Mouse (Mus musculus): ENCODE results near the gene Acsl1. TPM values are rescaled to one million over a fixed set of nuclear protein-coding genes. Genes with fewer than 3 reads are reported as not detected.

Acsl1 gene
- polyA plus RNA-seq, 1 experiment from 2014 or later, result 7.0 TPM

DNA sequence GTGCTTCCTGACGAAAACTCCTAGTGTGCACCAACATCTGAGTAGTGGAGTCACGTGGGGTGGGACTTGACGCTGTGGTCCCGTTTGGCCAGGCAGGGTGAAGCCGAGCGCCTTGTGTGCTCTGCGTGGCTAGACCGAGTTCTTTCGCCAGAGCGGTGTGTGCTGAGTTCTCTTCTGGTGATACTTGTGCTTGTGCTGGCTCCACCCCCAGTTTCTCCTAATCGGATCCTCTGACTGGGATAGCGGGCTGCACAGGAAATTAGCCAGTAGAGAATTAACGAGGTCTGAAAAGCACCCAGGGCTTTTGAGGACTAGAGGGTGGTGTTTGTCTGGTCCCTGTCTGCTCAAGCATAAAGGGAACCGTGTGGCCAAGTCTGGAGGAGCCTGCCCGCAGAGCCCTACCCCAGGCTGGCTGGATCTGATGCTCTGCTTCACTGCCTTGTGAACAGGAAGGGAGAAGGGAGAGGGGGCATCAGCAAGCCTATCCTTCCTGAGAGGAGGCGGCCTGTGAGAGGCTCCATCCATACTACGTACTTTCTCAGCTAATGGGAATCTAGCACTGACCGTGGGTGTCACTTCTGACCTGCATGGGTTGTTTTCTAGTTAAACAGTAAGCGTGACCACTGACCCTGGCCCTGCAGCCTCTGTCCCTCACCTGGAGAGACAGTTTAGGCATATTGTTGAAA, 28.7 kb downstream of the Acsl1 start:
- H3K27me3 ChIP-seq (ENCODE audit: low read depth, poor library complexity, severe bottlenecking), result no peaks in the 10 kb centered on the region
- H3K27ac ChIP-seq, result no peak overlapping the region
- peaks cover 37% of the 10 kb centered on the region for H3K4me1 ChIP-seq
- H3K9me3 ChIP-seq (replicated peaks), result no peaks in the 10 kb centered on the region
- no peaks in the 10 kb centered on the region for H3K36me3 ChIP-seq
- WGBS, result 60% methylated on average over 19 of the region's 19 CpGs
- no peak overlapping the region for H3K4me3 ChIP-seq
- DNase-seq (ENCODE audit: low spot score), result no peak

DNA sequence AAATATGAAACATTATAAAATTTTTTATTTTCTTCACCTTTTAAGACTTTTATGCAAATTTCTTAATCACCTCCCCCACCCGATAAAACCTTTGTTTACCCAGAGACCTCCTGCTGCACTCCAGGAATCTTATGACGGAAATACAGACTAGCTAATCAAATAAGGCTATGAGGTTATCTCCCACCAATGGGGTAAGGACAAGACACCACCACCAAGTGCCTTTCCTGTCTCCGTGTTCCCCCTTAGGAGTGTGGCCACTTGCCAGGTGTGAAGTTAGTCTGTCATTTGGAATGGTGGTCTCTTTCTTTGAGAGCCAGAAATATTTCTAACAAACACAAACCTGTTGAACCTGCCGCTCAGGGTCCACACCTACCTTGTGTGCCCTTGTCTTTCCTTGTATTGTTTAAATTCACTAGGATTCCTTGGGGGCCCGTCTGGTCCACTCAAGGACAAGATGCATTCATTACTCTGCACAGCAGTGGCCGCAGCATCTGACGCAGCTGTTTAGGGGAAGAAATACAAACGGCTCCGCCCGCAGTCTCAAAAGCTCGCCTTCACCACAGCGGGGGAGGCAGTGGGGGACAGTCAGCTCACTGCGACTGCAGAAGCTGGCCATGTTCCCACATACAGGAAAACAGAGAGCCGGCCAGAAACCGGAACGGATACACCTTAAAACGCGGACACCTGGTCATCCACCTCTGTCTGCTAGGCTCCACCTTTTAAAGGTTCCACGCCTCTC, 31.7 kb downstream of the Acsl1 start:
- Histone ChIP-seq H3K9me3 (replicated peaks) (no peaks in the 10 kb centered on the region), H3K4me3 (peak overlapping the region; percentile 29; the same call in 1 of the 2 replicates), H3K27ac (no peak overlapping the region), H3K27me3 (ENCODE audit: low read depth, poor library complexity, severe bottlenecking) (no peaks in the 10 kb centered on the region), H3K4me1 (peaks cover 34% of the 10 kb centered on the region), H3K36me3 (no peaks in the 10 kb centered on the region)
- no peak for DNase-seq (ENCODE audit: low spot score)
- WGBS, result 34% methylated on average over 19 of the region's 19 CpGs

DNA sequence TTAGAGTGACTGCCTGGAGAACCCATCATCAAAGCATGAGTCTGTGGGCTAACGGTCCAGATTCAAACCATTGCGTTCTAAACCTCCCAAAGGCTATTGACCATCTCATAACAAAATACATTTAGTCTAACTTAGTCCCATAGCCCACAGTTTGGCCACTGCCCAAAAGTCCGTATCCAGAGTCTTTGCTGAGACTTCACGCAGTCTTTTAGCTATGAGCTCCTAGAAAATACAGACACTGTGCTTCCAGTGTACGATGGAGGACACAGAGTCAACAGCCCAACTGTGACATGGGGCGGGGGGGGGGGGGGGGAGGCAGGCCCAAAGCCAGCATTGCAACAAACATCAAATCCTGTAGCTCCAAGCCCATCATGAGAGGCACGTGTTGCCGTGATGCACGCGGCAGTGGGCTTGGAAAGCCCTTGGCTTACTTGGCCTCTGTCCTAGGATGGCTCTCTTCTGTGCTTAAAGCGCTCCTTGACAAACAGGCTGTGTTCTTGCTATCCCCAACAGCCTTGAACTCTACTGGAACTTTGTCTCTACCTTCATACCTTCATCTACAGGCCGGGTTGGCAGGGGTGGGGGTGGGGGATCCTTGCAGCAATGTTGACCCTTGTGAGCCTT, 32.3 kb downstream of the Acsl1 start:
- Histone ChIP-seq H3K9me3 (replicated peaks) (no peaks in the 10 kb centered on the region), H3K27me3 (ENCODE audit: low read depth, poor library complexity, severe bottlenecking) (no peaks in the 10 kb centered on the region), H3K4me1 (peaks cover 34% of the 10 kb centered on the region), H3K4me3 (no peak overlapping the region), H3K36me3 (no peaks in the 10 kb centered on the region), H3K27ac (no peak overlapping the region)
- no peak for DNase-seq (ENCODE audit: low spot score)
- 83% methylated on average over 12 of the region's 12 CpGs for WGBS

DNA sequence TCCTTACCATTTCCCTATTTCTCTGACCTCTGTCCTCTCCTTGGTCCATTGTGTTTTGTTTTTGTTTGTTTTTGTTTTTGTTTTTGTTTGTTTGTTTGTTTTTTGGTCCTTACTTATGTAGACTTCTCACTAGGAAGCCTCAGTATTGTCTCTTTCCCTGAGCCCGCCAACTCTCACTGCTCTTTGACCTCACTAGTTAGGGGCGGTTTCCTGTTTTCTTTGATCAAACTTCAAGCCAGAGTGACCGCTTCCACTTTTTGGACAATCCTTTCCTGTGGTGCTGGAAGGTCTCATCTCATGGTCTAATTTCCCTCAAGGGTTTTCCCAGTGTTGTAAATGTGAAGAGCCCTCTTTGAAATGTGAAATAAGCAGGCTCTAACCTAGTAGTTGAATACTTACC, 33.4 kb downstream of the Acsl1 start:
- Histone ChIP-seq H3K4me3 (no peak overlapping the region), H3K9me3 (replicated peaks) (no peaks in the 10 kb centered on the region), H3K27me3 (ENCODE audit: low read depth, poor library complexity, severe bottlenecking) (no peaks in the 10 kb centered on the region), H3K27ac (no peak overlapping the region), H3K36me3 (no peaks in the 10 kb centered on the region), H3K4me1 (peaks cover 33% of the 10 kb centered on the region)
- DNase-seq (ENCODE audit: low spot score), result no peak
- WGBS, result 60% methylated on average over 3 of the region's 3 CpGs

DNA sequence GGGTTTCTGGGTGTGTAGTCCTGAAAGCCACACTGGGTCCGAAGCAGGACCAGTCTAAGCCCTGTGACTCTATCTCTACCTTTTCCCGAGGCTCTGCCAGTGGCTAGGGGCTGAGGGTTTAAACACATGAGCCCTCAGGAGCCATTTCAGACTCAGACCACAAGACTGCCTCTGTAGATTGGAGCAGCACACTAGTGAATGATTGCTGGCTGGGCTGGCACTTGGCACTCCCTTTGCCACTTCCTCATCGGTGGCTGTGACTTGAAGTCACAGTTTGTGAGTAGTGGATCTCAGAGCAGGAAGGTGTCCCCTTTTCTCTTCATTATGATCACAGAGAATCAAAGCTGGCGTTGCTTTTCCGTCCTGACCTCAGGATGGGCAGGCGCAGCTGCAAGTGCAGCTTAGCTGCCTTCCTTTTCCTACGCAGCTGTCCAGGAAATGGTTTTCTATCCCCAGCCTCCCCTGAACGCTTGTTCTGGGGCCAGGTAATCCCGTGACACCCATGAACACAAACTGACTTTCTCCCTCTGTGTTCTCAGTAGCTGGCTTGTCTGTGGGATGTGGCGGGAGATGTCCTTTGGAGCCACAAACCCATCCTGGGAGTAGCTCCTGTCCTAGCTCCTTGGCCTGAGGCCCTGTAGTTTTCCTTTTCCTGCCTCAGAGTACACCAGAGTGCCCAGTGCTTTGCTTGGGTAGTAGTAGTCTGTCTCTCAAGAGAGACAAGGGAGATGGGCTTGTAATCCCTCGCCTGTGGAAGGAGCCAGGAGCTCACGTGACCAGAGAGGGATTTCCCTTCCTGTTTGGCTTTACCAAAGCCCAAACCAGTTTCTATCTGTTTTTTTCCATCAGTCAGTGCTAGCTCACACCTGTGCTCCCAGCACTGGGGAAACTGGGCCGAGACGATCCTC, 37.9 kb downstream of the Acsl1 start:
- DNase-seq (ENCODE audit: low spot score), result no peak
- Histone ChIP-seq H3K27ac (no peak overlapping the region), H3K4me3 (no peak overlapping the region), H3K36me3 (no peaks in the 10 kb centered on the region), H3K4me1 (peaks cover 13% of the 10 kb centered on the region), H3K27me3 (ENCODE audit: low read depth, poor library complexity, severe bottlenecking) (no peaks in the 10 kb centered on the region), H3K9me3 (replicated peaks) (no peaks in the 10 kb centered on the region)
- WGBS, result 82% methylated on average over 14 of the region's 14 CpGs

DNA sequence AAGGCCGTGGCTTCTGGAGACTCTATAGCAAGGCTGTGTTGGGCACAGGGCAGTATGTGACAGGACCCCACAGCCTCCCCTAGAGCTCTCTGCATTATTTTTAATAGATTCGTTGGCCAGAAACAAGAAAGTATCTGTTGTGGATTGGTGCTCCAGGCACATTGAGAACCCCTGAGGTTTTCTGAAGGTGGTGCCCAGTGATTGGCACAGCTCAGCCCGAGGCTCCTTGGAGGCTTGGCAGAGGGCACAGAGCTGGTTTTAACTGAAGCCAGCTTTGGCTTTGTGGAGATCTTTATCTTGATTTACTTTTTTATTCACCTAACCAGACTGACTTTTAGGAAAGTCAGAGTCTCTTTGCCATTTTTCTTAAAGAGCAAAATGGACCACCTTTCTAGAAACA, 38.6 kb downstream of the Acsl1 start:
- 88% methylated on average over 3 of the region's 3 CpGs for WGBS
- no peaks in the 10 kb centered on the region for H3K9me3 ChIP-seq (replicated peaks)
- no peak overlapping the region for H3K27ac ChIP-seq

DNA sequence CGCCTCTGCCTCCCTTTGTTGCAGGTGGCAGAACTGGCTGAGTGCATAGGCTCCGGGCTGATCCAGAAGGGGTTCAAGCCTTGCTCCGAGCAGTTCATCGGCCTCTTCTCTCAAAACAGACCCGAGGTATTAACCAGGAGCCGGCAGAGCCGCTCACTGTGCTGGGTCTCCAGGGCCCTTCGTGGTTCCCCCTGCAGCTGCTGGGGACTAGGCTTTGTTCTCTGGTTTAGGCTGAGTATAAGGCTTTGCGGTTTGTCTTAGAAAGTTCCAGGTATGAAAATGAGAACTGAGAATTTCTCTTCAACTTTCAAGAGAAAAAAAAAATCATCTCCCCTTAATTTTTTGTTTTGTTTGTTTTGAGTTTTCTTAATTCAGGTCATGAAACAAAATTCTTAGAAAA, 40.5 kb downstream of the Acsl1 start:
- Histone ChIP-seq H3K27me3 (ENCODE audit: low read depth, poor library complexity, severe bottlenecking) (no peaks in the 10 kb centered on the region), H3K36me3 (no peaks in the 10 kb centered on the region), H3K9me3 (replicated peaks) (no peaks in the 10 kb centered on the region), H3K27ac (no peak overlapping the region), H3K4me3 (no peak overlapping the region), H3K4me1 (no peaks in the 10 kb centered on the region; the same call in 1 of the 2 replicates)
- DNase-seq (ENCODE audit: low spot score), result no peak
- 85% methylated on average over 9 of the region's 9 CpGs for WGBS

More for the DNA sequence above, 38.6 kb downstream of the Acsl1 start:
- DNase-seq (ENCODE audit: low spot score), result no peak
- H3K4me3 ChIP-seq, result no peak overlapping the region
- peaks cover 5% of the 10 kb centered on the region for H3K4me1 ChIP-seq
- H3K27me3 ChIP-seq (ENCODE audit: low read depth, poor library complexity, severe bottlenecking), result no peaks in the 10 kb centered on the region
- no peaks in the 10 kb centered on the region for H3K36me3 ChIP-seq

DNA sequence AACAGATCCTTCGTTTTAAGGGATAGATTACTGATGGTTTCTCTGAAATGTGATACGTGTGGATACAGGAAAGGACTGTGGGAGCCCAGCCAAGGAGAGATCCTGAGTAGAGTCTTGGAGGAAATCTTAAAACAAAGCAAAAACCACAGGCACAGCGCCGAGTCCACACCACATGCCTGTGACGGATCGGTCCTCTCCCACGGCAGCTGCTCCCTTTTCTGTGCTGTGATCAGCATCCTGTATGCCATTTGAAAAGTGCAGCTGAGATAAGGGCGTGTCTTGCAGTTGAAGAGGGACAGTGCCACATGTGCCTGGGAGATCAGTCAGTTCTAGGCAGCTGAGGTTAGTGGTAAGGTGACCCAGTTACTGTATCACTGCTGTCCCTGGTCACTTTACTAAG, 41.7 kb downstream of the Acsl1 start:
- no peak for DNase-seq (ENCODE audit: low spot score)
- Histone ChIP-seq H3K4me1 (no peaks in the 10 kb centered on the region; the same call in 1 of the 2 replicates), H3K27me3 (ENCODE audit: low read depth, poor library complexity, severe bottlenecking) (no peaks in the 10 kb centered on the region), H3K9me3 (replicated peaks) (no peaks in the 10 kb centered on the region), H3K4me3 (no peak overlapping the region), H3K27ac (no peak overlapping the region), H3K36me3 (no peaks in the 10 kb centered on the region)
- 70% methylated on average over 8 of the region's 8 CpGs for WGBS

DNA sequence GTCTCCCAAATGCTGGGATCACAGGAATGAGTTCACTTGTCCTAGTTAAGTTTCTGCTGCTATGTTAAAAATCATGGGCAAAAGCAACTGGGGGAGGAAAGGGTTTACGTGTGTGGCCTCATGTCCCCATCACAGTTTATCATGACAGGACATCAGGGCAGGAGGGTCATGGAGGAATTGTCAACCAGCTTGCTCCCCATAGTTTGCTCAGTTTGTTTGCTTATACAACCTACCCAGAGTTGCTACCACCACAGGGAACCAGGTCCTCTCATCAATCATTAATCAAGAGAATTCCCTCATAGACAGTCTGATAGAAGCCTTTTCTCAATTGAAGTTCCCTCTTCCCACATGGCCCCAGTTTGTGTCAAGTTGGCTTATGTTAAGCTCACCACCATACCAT, 43.2 kb downstream of the Acsl1 start:
- Histone ChIP-seq H3K36me3 (no peaks in the 10 kb centered on the region), H3K27ac (no peak overlapping the region), H3K4me1 (no peaks in the 10 kb centered on the region; the same call in 1 of the 2 replicates), H3K27me3 (ENCODE audit: low read depth, poor library complexity, severe bottlenecking) (no peaks in the 10 kb centered on the region), H3K9me3 (replicated peaks) (no peaks in the 10 kb centered on the region), H3K4me3 (no peak overlapping the region)
- no peak for DNase-seq (ENCODE audit: low spot score)
- 86% methylated on average over 1 of the region's 1 CpGs for WGBS

DNA sequence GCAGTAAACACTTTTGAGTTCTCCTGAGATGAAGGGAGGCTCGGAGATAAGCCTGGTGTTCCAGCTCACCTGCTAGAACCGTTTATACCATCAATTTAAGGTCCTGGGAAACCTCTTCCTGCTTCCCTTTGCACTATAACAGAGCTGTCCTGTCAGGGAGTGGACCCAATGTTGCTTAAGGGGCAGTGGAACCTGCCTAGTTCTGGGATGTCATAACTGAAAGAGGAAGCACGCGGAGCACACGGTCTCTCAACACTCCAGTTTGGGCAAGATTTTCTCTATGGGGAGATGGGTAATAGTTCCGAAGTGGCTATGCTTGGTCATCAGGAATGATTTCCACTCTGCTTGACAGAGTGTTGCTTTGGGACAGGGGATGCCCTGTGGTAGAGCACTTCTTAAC, 49.8 kb downstream of the Acsl1 start:
- no peaks in the 10 kb centered on the region for H3K36me3 ChIP-seq
- H3K4me1 ChIP-seq, result 0 out of 2 replicates have a peak, but pooled peaks cover 3% of the 10 kb centered on the region
- no peak overlapping the region for H3K4me3 ChIP-seq
- no peaks in the 10 kb centered on the region for H3K9me3 ChIP-seq (replicated peaks)
- 83% methylated on average over 6 of the region's 6 CpGs for WGBS
- H3K27me3 ChIP-seq (ENCODE audit: low read depth, poor library complexity, severe bottlenecking), result no peaks in the 10 kb centered on the region
- no peak overlapping the region for H3K27ac ChIP-seq
- no peak for DNase-seq (ENCODE audit: low spot score)

DNA sequence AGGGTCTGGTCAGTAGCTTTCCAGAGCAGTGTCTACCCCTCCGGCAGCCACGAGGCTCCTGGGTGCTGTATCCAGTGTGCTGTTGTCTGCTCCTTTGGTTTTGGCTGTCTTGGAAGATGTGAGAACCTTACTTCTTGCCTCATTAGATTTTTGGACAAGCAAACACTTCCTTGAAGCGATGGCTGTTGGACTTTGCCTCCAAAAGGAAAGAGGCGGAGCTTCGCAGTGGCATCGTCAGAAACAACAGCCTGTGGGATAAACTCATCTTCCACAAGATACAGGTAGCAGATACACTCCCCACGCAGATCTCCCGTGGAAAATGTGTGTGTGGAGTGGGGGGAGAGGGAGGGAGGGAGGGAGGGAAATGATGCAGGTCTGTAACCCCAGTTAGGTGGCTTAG, 55.3 kb downstream of the Acsl1 start:
- H3K4me3 ChIP-seq, result no peak overlapping the region
- peaks cover 11% of the 10 kb centered on the region for H3K4me1 ChIP-seq
- 91% methylated on average over 8 of the region's 8 CpGs for WGBS

DNA sequence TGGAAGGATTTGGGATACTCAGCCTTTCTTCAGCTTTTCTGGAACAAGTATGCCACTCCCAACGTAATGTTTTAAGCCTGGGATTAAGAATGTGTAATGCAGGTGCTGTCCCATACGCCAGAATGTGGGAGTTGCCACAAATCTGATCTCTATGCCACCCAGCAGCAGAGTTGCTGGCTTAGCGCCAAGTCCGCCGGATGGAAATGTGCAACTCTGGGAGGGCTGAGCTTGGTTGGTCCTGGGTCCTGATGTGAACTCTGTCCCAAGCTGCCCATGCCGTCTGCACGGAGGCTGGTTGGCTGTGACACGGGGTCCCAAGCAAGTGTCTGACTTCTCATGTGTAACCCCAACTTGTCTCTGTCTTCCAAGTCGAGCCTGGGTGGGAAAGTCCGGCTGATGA, 56.0 kb downstream of the Acsl1 start:
- Histone ChIP-seq H3K27ac (no peak overlapping the region), H3K9me3 (replicated peaks) (no peaks in the 10 kb centered on the region), H3K36me3 (no peaks in the 10 kb centered on the region), H3K27me3 (ENCODE audit: low read depth, poor library complexity, severe bottlenecking) (no peaks in the 10 kb centered on the region), H3K4me3 (no peak overlapping the region), H3K4me1 (peaks cover 11% of the 10 kb centered on the region)
- no peak for DNase-seq (ENCODE audit: low spot score)
- 93% methylated on average over 10 of the region's 10 CpGs for WGBS

More for the DNA sequence above, 55.3 kb downstream of the Acsl1 start:
- no peak for DNase-seq (ENCODE audit: low spot score)
- Histone ChIP-seq H3K27me3 (ENCODE audit: low read depth, poor library complexity, severe bottlenecking) (no peaks in the 10 kb centered on the region), H3K27ac (no peak overlapping the region), H3K36me3 (no peaks in the 10 kb centered on the region), H3K9me3 (replicated peaks) (no peaks in the 10 kb centered on the region)
